Mouse (Mus musculus): ENCODE measurements around the gene Tgfb2.

Tgfb2 gene

DNA sequence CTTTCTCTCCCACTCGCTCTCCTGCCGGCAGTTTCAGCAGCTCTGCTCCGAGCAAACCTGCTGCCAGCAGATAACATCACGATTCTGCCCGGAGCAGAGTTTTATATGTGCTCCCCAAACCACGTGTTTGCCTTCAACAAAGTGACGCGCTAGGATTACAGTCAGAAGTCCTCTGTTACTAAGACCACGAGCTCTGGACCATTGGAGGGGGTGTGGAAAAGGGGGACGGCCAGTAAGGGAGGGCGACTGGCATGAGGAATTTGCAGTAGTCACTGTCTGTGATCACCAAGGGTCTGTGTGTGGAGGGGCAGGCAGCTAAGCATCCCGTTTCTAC is at the start of gene Tgfb2:
Gene Tgfb2, minus strand, starts transcription at position 75 of the 334 bp plus-strand sequence.
- in situ Hi-C loops (cut with MboI; ENCODE audit: low pct_unique_long_range_greater_than_20kb in 1 of 2, low sequenced_read_pairs in 2 of 2, unreplicated experiment in 1 of 2) = loop anchor here (10.0 to 25.0 kb wide), 3 partner anchors 241 to 469 kb away; no protein-coding TSS in a partner anchor

GRCm38 (mm10) chr1:186749675-186750283 is 44.0 kb upstream of the Tgfb2 start:
- in situ Hi-C loops (cut with MboI; ENCODE audit: low pct_unique_long_range_greater_than_20kb in 1 of 2, low sequenced_read_pairs in 2 of 2, unreplicated experiment in 1 of 2) = no loop called here

- in situ Hi-C loops (cut with MboI; ENCODE audit: low pct_unique_long_range_greater_than_20kb in 1 of 2, low sequenced_read_pairs in 2 of 2, unreplicated experiment in 1 of 2) = no loop called here
Observed at GRCm38 (mm10) chr1:186748724-186749653, 43.2 kb upstream of the Tgfb2 start, which contains the start of gene Rrp15. Rrp15 (minus strand) TSS chr1:186749358.

- in situ Hi-C loops (cut with MboI; ENCODE audit: low pct_unique_long_range_greater_than_20kb in 1 of 2, low sequenced_read_pairs in 2 of 2, unreplicated experiment in 1 of 2) = no loop called here
Observed at GRCm38 (mm10) chr1:186739828-186740227, 34.0 kb upstream of the Tgfb2 start.

GRCm38 (mm10) chr1:186735537-186735936 is 29.7 kb upstream of the Tgfb2 start:
- in situ Hi-C loops (cut with MboI; ENCODE audit: low pct_unique_long_range_greater_than_20kb in 1 of 2, low sequenced_read_pairs in 2 of 2, unreplicated experiment in 1 of 2) = no loop called here

GRCm38 (mm10) chr1:186733052-186733451 is 27.3 kb upstream of the Tgfb2 start:
- in situ Hi-C loops (cut with MboI; ENCODE audit: low pct_unique_long_range_greater_than_20kb in 1 of 2, low sequenced_read_pairs in 2 of 2, unreplicated experiment in 1 of 2) = no loop called here

- in situ Hi-C loops (cut with MboI; ENCODE audit: low pct_unique_long_range_greater_than_20kb in 1 of 2, low sequenced_read_pairs in 2 of 2, unreplicated experiment in 1 of 2) = no loop called here
Observed at GRCm38 (mm10) chr1:186728778-186729177, 23.0 kb upstream of the Tgfb2 start.

DNA sequence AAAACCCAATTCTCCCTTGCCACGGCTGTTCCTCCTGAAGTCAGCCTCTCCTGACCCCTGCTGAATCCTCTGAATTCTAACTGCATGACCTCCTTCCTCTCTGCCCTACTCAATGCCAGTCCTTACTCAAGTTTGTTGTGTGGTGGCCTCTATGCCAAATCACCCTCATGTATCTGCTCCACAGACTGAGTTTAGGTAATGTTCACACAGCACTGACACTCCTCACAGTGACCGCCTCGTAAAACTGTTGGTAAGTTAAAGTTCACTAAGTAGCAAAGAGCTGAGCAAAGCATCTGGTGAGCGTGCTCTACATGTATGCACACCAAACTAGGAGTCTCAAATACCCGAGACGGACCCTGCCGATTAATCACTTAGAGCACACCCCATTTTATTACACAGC is 20.3 kb upstream of the Tgfb2 start:
- in situ Hi-C loops (cut with MboI; ENCODE audit: low pct_unique_long_range_greater_than_20kb in 1 of 2, low sequenced_read_pairs in 2 of 2, unreplicated experiment in 1 of 2) = no loop called here

DNA sequence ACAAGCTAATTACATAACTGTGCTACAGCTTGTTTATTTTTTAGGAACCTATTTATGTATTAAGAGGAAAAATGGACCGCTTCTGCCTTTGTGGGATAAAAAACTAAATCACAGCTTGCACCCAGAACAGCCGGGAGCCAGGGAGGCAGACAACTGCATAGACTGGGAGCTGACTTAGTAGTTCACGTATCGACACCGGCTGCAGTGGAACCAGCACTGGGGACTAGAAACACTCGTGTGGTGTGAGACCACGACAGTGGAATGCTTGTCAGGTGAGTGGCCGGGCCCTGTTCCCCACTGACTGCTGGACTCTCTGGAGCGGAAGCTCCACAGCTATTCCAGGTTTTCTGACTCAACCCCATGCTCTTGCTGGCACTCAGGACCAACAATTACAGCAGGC is 16.5 kb upstream of the Tgfb2 start:
- in situ Hi-C loops (cut with MboI; ENCODE audit: low pct_unique_long_range_greater_than_20kb in 1 of 2, low sequenced_read_pairs in 2 of 2, unreplicated experiment in 1 of 2) = loop anchor here (25.0 kb wide), 2 partner anchors 335 to 485 kb away; no protein-coding TSS in a partner anchor

DNA sequence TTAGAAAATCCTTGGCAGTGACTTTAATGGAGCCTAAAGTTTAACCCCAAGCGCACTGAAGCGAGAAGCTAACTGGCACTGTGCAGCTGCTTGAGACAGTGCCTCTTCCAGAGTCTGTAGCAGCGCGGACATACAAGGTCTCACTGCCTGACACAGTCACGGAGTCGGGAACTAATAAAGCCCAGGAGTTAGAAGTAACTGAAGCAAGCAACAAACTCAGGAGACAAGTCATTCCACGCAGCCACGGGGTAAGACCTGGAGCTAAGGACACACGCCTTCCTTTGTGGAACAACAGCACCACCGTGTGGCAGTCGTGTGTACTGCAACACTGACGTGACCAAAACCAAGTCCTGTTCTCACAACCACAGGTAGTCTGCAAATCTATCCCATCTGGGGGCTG is 16.1 kb upstream of the Tgfb2 start:
- in situ Hi-C loops (cut with MboI; ENCODE audit: low pct_unique_long_range_greater_than_20kb in 1 of 2, low sequenced_read_pairs in 2 of 2, unreplicated experiment in 1 of 2) = loop anchor here (25.0 kb wide), 2 partner anchors 335 to 485 kb away; no protein-coding TSS in a partner anchor

DNA sequence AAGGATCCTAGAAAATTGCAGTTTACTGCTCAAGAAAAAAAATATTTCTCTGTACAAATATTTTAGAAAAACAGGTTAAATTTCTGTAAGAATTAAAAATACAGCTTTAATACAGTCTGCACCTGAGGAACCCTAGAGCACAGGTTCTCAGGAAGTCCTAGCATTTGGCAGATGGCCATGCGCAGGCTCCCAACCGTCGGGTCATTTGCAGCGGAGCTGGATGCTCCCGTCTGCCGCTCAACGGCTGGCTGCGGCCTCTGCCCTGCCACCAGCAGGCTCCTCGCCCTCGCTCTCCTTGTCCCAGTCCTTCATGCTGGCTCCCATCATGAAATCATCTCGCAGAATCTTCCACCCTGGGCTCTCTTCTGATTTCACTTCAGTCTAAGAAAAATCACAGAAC is 15.4 kb upstream of the Tgfb2 start:
- in situ Hi-C loops (cut with MboI; ENCODE audit: low pct_unique_long_range_greater_than_20kb in 1 of 2, low sequenced_read_pairs in 2 of 2, unreplicated experiment in 1 of 2) = loop anchor here (25.0 kb wide), 2 partner anchors 334 to 484 kb away; no protein-coding TSS in a partner anchor

DNA sequence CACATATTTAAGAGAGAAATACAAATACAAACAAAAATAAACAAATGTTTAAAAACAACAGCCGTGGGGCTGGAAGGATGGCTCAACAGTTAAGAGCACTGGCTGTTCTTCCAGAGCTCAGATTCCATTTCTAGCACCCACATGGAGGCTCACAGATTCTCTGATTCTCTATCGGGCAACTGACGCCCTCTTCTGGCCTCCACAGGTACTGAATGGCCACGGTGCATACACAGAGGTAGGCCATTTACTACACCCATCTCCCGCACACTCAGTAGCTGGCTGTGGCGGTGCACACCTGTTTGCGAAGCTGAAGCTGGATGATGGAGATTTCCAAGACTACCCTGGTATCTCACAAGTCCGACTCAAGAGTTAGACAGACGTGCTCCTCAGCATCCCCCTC is 13.9 kb upstream of the Tgfb2 start:
- in situ Hi-C loops (cut with MboI; ENCODE audit: low pct_unique_long_range_greater_than_20kb in 1 of 2, low sequenced_read_pairs in 2 of 2, unreplicated experiment in 1 of 2) = loop anchor here (5.0 to 25.0 kb wide), 3 partner anchors 267 to 482 kb away; no protein-coding TSS in a partner anchor

DNA sequence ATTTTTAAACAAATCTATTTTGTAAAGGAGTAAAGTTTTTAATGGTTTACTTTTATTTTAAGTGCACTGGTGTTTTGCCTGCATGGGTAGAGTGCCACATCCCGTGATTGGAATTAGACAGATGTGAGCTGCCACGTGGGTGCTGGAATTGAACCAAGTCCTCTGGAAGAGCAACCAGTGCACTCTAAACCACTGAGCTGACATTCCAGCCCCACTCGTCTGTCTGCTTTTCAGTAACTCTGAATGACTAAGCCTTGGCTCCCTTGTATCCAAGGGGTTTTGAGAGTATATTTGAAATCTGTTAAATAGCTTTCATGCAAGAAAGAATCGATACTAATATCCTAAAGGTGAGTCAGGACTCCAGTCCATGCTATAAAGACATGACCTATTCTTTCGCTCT is 13.1 kb upstream of the Tgfb2 start:
- in situ Hi-C loops (cut with MboI; ENCODE audit: low pct_unique_long_range_greater_than_20kb in 1 of 2, low sequenced_read_pairs in 2 of 2, unreplicated experiment in 1 of 2) = loop anchor here (5.0 to 25.0 kb wide), 3 partner anchors 267 to 482 kb away; no protein-coding TSS in a partner anchor

- in situ Hi-C loops (cut with MboI; ENCODE audit: low pct_unique_long_range_greater_than_20kb in 1 of 2, low sequenced_read_pairs in 2 of 2, unreplicated experiment in 1 of 2) = loop anchor here (5.0 to 25.0 kb wide), 3 partner anchors 263 to 478 kb away; no protein-coding TSS in a partner anchor
Observed at GRCm38 (mm10) chr1:186714980-186715896, 9.4 kb upstream of the Tgfb2 start.

DNA sequence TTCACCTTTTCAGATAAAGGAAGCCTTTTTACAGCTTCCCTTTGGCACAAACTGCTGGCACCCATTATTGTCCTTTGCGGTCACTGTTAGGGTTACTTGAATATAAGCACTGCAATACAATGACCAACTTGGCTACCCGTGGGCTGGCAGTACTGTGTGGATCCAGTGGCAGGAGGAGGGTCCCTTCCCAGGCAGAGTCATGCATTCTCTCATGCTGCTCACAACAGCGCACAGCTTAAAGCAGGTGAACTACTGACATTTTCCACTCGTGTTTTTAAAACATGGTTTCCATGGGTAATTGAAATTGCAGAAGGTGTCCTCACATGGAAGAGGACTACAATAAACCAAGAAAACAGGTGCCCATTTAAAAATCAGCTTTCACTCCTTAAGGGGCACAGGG is 8.4 kb upstream of the Tgfb2 start:
- in situ Hi-C loops (cut with MboI; ENCODE audit: low pct_unique_long_range_greater_than_20kb in 1 of 2, low sequenced_read_pairs in 2 of 2, unreplicated experiment in 1 of 2) = loop anchor here (25.0 kb wide), 2 partner anchors 327 to 477 kb away; no protein-coding TSS in a partner anchor

GRCm38 (mm10) chr1:186712802-186713471 is 7.1 kb upstream of the Tgfb2 start:
- in situ Hi-C loops (cut with MboI; ENCODE audit: low pct_unique_long_range_greater_than_20kb in 1 of 2, low sequenced_read_pairs in 2 of 2, unreplicated experiment in 1 of 2) = loop anchor here (25.0 kb wide), 2 partner anchors 326 to 476 kb away; no protein-coding TSS in a partner anchor

GRCm38 (mm10) chr1:186705203-186705914 is 430 bp downstream of the Tgfb2 start:
- in situ Hi-C loops (cut with MboI; ENCODE audit: low pct_unique_long_range_greater_than_20kb in 1 of 2, low sequenced_read_pairs in 2 of 2, unreplicated experiment in 1 of 2) = loop anchor here (10.0 to 25.0 kb wide), 3 partner anchors 241 to 468 kb away; no protein-coding TSS in a partner anchor
